Mouse (Mus musculus) ES-Bruce4 (cell line): Measurements from ENCODE around the gene Cd37. TPM values are rescaled to one million over a fixed set of nuclear protein-coding genes. Genes with fewer than 3 reads are reported as not detected.

ENCODE experiments used
- H3K27ac ChIP-seq: 2 replicates; pipeline ENCODE4 v1.5.1; 2012; ENCODE audit warnings: low read length, inconsistent platforms; ENCODE audit not compliant: insufficient read depth
- H3K27me3 ChIP-seq: 2 replicates; pipeline ENCODE4 v1.6.1; 2012; ENCODE audit warnings: mild to moderate bottlenecking, low read length, inconsistent platforms; ENCODE audit not compliant: control insufficient read depth, poor library complexity, insufficient read depth, severe bottlenecking
- H3K36me3 ChIP-seq: 2 replicates; pipeline ENCODE4 v1.6.1; 2012; ENCODE audit warnings: inconsistent platforms, mild to moderate bottlenecking, low read length, moderate library complexity; ENCODE audit not compliant: control insufficient read depth, poor library complexity, insufficient read depth, severe bottlenecking
- H3K4me1 ChIP-seq: one replicate; pipeline ENCODE4 v1.8.1; 2011; ENCODE audit warnings: low read length; ENCODE audit not compliant: control insufficient read depth, insufficient read depth
- H3K4me3 ChIP-seq: 2 replicates; pipeline ENCODE4 v1.5.1; 2011; ENCODE audit warnings: low read depth, mild to moderate bottlenecking, low read length
- H3K9ac ChIP-seq: 2 replicates; pipeline ENCODE4 v1.6.1; 2012; ENCODE audit warnings: low read depth, mild to moderate bottlenecking, inconsistent platforms; ENCODE audit not compliant: poor library complexity, severe bottlenecking
- H3K9me3 ChIP-seq: replicated peaks from 2 replicates; pipeline ENCODE4 v1.6.1; 2012; ENCODE audit warnings: mild to moderate bottlenecking, low read length, inconsistent platforms; ENCODE audit not compliant: control insufficient read depth, poor library complexity, insufficient read depth, severe bottlenecking
- CTCF ChIP-seq: IDR thresholded peaks from one replicate; pipeline ENCODE4 v1.8.1; 2011; ENCODE audit warnings: low read depth, low read length
- EP300 ChIP-seq: IDR thresholded peaks from 2 replicates; pipeline ENCODE4 v1.6.1; 2011; ENCODE audit warnings: low read depth, low read length; ENCODE audit not compliant: insufficient read depth
- POLR2A ChIP-seq: IDR thresholded peaks from one replicate; pipeline ENCODE4 v1.8.1; 2011; ENCODE audit warnings: low read length; ENCODE audit not compliant: insufficient read depth
- polyA plus RNA-seq: library from polyadenylated mRNA; stranded (reverse); fragments of >200 nt; gene quantifications from 2 replicates; pipeline ENCODE4 v1.2.4, GENCODE M21; 2011; ENCODE audit warnings: low read depth; ENCODE audit not compliant: missing spikeins, insufficient read depth, insufficient read length

Cd37 gene
- polyA plus RNA-seq, 1 experiment = 3.4 TPM

DNA sequence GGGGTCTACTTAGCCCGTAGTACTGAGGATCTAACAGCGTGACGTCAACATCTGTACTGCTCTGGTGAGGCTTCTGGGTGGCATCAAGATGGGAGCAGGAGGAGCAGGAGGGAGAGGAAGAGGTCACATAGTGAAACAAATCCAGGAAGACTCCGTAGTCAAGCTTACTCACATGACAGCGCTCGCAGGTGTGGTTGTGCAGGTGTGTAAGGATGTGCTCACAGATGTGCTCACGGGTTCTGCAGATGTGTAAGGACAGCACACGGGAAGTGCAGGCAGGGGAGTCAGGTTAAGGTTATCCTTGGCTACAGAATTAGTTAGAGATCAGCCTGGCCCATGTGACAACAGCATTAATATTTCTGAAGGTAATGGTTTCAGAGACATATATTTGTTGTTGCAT, 14.9 kb upstream of the Cd37 start:
- Histone ChIP-seq H3K27ac (no peak overlapping the region), H3K36me3 (no peaks in the 10 kb centered on the region), H3K9me3 (no peaks in the 10 kb centered on the region), H3K4me1 (no peaks in the 10 kb centered on the region), H3K4me3 (no peak overlapping the region), H3K9ac (no peak overlapping the region), H3K27me3 (no peaks in the 10 kb centered on the region)
- TF ChIP-seq EP300 (no peak), POLR2A (no peak), CTCF (no peak)

DNA sequence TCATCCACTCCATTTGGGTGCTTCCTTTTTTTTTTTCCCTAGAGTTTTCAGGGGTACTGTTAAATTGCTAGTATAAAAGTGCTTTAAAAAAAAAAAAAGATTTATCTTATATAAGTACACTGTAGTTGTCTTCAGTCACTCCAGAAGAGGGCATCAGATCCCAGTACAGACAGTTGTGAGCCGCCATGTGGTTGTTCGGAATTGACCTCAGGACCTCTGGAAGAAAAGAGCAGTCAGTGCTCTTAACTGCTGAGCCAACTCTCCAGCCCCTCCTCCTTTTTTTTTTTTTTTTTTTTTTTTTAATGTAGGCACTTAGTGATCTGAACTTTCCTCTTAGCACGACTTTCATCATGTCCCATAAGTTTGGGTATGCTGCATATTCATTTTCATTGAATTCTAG, 8.8 kb upstream of the Cd37 start:
- H3K27me3 ChIP-seq = no peaks in the 10 kb centered on the region
- H3K4me1 ChIP-seq = no peaks in the 10 kb centered on the region
- H3K36me3 ChIP-seq = no peaks in the 10 kb centered on the region
- no peak overlapping the region for H3K9ac ChIP-seq
- no peak overlapping the region for H3K4me3 ChIP-seq
- H3K9me3 ChIP-seq = no peaks in the 10 kb centered on the region
- peak; percentile 7 for TF ChIP-seq CTCF
- no peak for TF ChIP-seq POLR2A
- H3K27ac ChIP-seq = no peak overlapping the region

DNA sequence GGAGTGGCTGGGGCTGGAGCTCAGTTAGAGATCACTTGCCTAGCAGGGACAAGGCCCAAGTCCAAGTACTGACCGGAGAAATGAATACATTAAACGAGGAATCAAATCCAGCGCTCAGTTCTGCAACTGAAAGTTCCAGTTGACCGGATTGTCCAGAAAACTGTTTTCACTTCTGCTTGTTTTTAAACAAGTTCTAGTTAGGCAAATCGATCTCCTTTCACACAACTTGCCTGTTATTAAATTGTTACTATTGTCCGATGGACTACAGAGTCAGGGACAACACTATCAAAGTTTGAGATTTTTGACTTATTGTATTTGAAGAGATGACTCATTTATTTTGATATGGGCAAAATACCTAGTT, 2.5 kb upstream of the Cd37 start:
- H3K9ac ChIP-seq = peak overlapping the region; percentile 42
- no peaks in the 10 kb centered on the region for H3K27me3 ChIP-seq
- TF ChIP-seq POLR2A (no peak), EP300 (no peak), CTCF (no peak)
- no peaks in the 10 kb centered on the region for H3K36me3 ChIP-seq
- H3K4me3 ChIP-seq = peak overlapping the region; percentile 12
- peak overlapping the region; percentile 10; the same call in 1 of the 2 replicates for H3K27ac ChIP-seq
- no peaks in the 10 kb centered on the region for H3K9me3 ChIP-seq
- H3K4me1 ChIP-seq = peaks cover 2% of the 10 kb centered on the region

DNA sequence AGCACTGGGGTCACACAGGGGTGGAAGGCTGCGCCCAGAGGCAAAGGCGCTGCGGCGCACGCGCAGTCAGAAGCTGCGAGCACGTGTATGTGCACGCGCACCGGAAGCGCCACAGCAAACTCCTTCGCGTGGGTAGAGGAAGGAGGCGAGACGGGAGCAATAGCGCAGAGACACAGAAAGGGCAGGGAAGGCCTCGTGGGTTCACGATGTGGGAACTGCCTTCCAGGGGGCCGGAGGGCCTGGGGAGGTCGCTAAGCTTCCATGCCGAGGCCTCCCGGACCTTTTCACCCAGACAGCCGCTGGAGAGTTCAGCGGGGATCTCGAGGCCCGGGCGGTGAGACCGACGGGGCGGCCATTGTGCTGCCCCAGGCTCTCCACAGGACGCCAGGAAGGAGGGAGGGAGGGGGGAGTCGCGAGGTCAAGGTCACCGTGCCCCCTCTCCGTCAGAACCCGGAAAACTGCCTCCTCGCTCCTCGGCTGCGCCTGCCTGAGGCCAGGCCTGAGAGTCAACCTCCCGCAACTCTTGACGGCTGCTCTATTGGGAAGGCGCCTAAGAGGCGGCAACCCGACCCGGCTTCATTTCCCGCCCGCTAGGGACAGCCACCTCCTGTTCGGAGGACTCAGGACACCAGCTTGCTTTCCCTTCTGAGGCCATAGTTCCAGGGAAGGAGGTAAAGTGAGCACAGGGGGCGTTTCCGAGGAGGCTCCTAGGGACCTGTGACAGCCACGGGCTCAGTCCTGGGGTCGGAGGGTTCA, 1.9 kb upstream of the Cd37 start, which contains the start of gene Slc6a16:
Gene Slc6a16 (plus strand): TSS at position 453 of the 756 bp plus-strand sequence.
- Histone ChIP-seq H3K27ac (peak within 1 kb of the TSS; percentile 21; the same call in 1 of the 2 replicates), H3K27me3 (no peaks in the 10 kb centered on the region)

DNA sequence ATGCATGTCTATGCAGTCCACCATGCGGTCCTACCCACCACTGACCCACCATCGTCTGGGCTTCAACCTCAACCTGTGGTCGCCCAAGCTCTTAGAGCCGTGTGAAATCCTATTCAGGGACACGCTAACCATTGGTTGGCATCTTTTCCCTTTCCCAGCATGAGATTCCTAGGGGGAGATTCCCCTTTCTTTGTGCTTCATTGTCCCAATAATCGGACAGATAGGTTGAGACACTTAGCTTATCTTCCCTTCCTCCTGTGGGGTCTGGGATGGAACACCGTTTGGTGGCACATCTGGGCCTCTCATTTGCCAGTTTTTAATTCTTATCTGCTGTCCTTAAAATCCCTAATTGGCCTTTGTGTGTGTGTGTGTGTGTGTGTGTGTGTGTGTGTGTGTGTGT, 1.2 kb upstream of the Cd37 start:
- TF ChIP-seq EP300 (no peak), POLR2A (no peak), CTCF (no peak)
- Histone ChIP-seq H3K4me3 (no peak overlapping the region), H3K36me3 (no peaks in the 10 kb centered on the region), H3K9me3 (no peaks in the 10 kb centered on the region), H3K27me3 (no peaks in the 10 kb centered on the region), H3K9ac (no peak overlapping the region), H3K27ac (no peak overlapping the region), H3K4me1 (peaks cover 2% of the 10 kb centered on the region)

More for the DNA sequence above, 1.9 kb upstream of the Cd37 start, which contains the start of gene Slc6a16:
- peaks cover 2% of the 10 kb centered on the region for H3K4me1 ChIP-seq
- H3K4me3 ChIP-seq = peak within 1 kb of the TSS; percentile 12
- H3K9ac ChIP-seq = peak within 1 kb of the TSS; percentile 42
- H3K9me3 ChIP-seq = no peaks in the 10 kb centered on the region
- H3K36me3 ChIP-seq = no peaks in the 10 kb centered on the region
- no peak for TF ChIP-seq CTCF
- peak; percentile 89 for TF ChIP-seq EP300

DNA sequence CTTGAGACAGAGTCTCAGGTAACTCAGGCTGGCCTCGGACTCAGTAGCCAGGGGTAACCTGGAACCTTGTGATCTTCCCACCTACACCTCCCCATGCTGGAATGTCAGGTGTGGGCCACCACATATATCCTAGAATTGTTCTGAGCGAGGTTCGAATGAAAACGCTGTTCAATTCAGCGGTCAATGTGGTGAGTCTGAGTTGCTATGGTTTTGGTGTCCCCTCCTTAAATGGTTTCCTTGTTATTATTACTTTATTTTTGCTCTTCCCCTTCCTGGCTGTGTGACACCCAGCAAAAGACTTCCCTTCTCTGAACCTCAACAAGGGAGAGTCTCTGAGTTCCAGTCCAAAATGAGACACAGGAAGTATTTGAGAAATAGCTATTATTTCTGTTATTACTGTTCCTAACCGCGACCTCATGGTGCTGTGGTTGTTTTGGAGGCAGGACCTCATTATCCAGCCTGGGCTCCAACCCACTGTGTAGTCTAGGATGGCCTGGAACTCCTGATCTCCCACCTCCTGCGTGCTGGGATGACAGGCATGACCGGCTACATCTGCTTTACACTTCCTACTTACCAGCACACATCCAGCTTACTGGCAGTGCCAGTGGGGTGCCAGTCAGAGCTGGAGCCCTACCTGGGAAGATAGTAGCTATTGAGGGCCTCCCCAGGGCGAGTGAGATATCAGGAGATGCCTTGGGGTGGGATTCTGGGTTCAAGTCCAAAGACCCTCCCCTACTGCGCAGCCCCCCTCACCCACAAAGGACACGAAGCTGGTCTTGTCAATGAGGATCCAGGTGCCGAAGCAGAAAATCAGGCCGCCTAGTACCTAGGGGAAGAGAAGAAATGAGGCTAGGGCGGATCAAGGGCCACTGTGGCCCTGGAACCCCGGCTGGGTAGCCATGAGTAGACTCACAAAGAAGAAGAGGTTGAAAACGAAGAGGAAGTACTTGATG, 892 bp downstream of the Cd37 start:
- Histone ChIP-seq H3K27me3 (no peaks in the 10 kb centered on the region), H3K27ac (no peak overlapping the region), H3K4me1 (peaks cover 2% of the 10 kb centered on the region), H3K36me3 (0 out of 2 replicates have a peak, but pooled peaks cover under 1% of the 10 kb centered on the region), H3K9ac (peak overlapping the region; percentile 19; the same call in 1 of the 2 replicates), H3K4me3 (peak overlapping the region; percentile 46), H3K9me3 (no peaks in the 10 kb centered on the region)
- no peak for TF ChIP-seq POLR2A
- TF ChIP-seq EP300 = no peak
- TF ChIP-seq CTCF = no peak
